Mouse (Mus musculus): Measurements from ENCODE around the gene Zdhhc14.

DNA sequence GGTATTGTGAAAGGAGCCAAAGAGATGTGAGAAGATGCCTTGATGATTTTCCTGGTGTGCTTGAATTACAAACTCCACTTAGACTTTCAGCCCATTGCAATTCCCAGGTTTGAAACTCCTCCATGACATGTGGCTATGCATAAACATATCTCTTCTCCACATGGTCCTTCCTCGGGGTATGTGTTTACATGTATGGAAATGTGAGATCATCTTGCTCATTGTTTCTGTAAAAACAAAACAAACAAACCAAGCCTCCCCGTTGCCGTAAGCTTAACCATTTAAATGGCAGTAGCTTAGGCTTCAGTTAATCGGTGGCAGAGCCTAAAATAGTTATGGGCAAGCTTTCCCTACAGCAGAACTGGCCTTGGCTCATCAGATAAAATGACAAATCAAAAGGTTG, 137.3 kb downstream of the Zdhhc14 start:
- TF ChIP-seq TAL1 (IDR thresholded peaks at IDR 0.05; ENCODE audit: low read length) (no peak), GATA1 (IDR thresholded peaks at IDR 0.05; ENCODE audit: low read length) (no peak)
